Mouse (Mus musculus): ENCODE measurements around the gene Gk5. TPM values are rescaled to one million over a fixed set of nuclear protein-coding genes. Genes with fewer than 3 reads are reported as not detected.

The Gk5 gene
- polyA plus RNA-seq, 1 experiment from 2014 or later = 5.3 TPM

- Histone ChIP-seq H3K9ac (ENCODE audit: low read depth, low read length) (peak within 1 kb of the TSS; percentile 90), H3K4me2 (peak within 1 kb of the TSS; percentile 91), H3K9me3 (replicated peaks; ENCODE audit: control insufficient read depth, low read length) (no peaks in the 10 kb centered on the region), H3K27me3 (ENCODE audit: control insufficient read depth, insufficient read depth, low read length) (no peaks in the 10 kb centered on the region), H3K4me1 (ENCODE audit: control insufficient read depth, insufficient read depth, low read length) (peaks cover 9% of the 10 kb centered on the region), H3K36me3 (ENCODE audit: control insufficient read depth, insufficient read depth, low read length) (no peaks in the 10 kb centered on the region), H3K4me3 (ENCODE audit: low read depth, low read length) (peak within 1 kb of the TSS; percentile 86), H3K27ac (ENCODE audit: low read depth, low read length) (peak within 1 kb of the TSS; percentile 89)
- ATAC-seq (replicated peaks; ENCODE audit: insufficient number of reproducible peaks, low FRiP score, low TSS enrichment) = peak; percentile 98
- under 1% methylated on average over 74 of the region's 81 CpGs for WGBS (ENCODE audit: insufficient replicate concordance)
Observed at GRCm38 (mm10) chr9:96195885-96196622, 76.9 kb downstream of the Gk5 start, which contains the start of gene Tfdp2. TSS of gene Tfdp2 (plus strand) at chr9:96196275.

- peak overlapping the region; percentile 86 for H3K4me3 ChIP-seq (ENCODE audit: low read depth, low read length)
- no peaks in the 10 kb centered on the region for H3K9me3 ChIP-seq (replicated peaks; ENCODE audit: control insufficient read depth, low read length)
- peak overlapping the region; percentile 91 for H3K4me2 ChIP-seq
- no peaks in the 10 kb centered on the region for H3K27me3 ChIP-seq (ENCODE audit: control insufficient read depth, insufficient read depth, low read length)
- no peak for ATAC-seq (replicated peaks; ENCODE audit: insufficient number of reproducible peaks, low FRiP score, low TSS enrichment)
- no peaks in the 10 kb centered on the region for H3K36me3 ChIP-seq (ENCODE audit: control insufficient read depth, insufficient read depth, low read length)
- peak overlapping the region; percentile 90 for H3K9ac ChIP-seq (ENCODE audit: low read depth, low read length)
- 0% methylated on average over 20 of the region's 20 CpGs for WGBS (ENCODE audit: insufficient replicate concordance)
- peaks cover 9% of the 10 kb centered on the region for H3K4me1 ChIP-seq (ENCODE audit: control insufficient read depth, insufficient read depth, low read length)
- peak overlapping the region; percentile 89 for H3K27ac ChIP-seq (ENCODE audit: low read depth, low read length)
Observed at GRCm38 (mm10) chr9:96196636-96197181, 77.5 kb downstream of the Gk5 start.

- Histone ChIP-seq H3K27me3 (ENCODE audit: control insufficient read depth, insufficient read depth, low read length) (no peaks in the 10 kb centered on the region), H3K4me3 (ENCODE audit: low read depth, low read length) (no peak overlapping the region), H3K27ac (ENCODE audit: low read depth, low read length) (no peak overlapping the region), H3K9ac (ENCODE audit: low read depth, low read length) (no peak overlapping the region), H3K4me1 (ENCODE audit: control insufficient read depth, insufficient read depth, low read length) (peaks cover 9% of the 10 kb centered on the region), H3K9me3 (replicated peaks; ENCODE audit: control insufficient read depth, low read length) (no peaks in the 10 kb centered on the region), H3K4me2 (peak overlapping the region; percentile 91), H3K36me3 (ENCODE audit: control insufficient read depth, insufficient read depth, low read length) (peaks cover 3% of the 10 kb centered on the region; the same call in 1 of the 2 replicates)
- no peak for ATAC-seq (replicated peaks; ENCODE audit: insufficient number of reproducible peaks, low FRiP score, low TSS enrichment)
- WGBS (ENCODE audit: insufficient replicate concordance) = 62% methylated on average over 9 of the region's 9 CpGs
Observed at GRCm38 (mm10) chr9:96197806-96198205, 78.6 kb downstream of the Gk5 start.

- H3K4me1 ChIP-seq (ENCODE audit: control insufficient read depth, insufficient read depth, low read length) = no peaks in the 10 kb centered on the region
- H3K4me2 ChIP-seq = no peak overlapping the region
- H3K27ac ChIP-seq (ENCODE audit: low read depth, low read length) = no peak overlapping the region
- H3K9me3 ChIP-seq (replicated peaks; ENCODE audit: control insufficient read depth, low read length) = no peaks in the 10 kb centered on the region
- no peak overlapping the region for H3K4me3 ChIP-seq (ENCODE audit: low read depth, low read length)
- ATAC-seq (replicated peaks; ENCODE audit: insufficient number of reproducible peaks, low FRiP score, low TSS enrichment) = no peak
- 91% methylated on average over 3 of the region's 3 CpGs for WGBS (ENCODE audit: insufficient replicate concordance)
- H3K27me3 ChIP-seq (ENCODE audit: control insufficient read depth, insufficient read depth, low read length) = no peaks in the 10 kb centered on the region
- no peak overlapping the region for H3K9ac ChIP-seq (ENCODE audit: low read depth, low read length)
- peaks cover 3% of the 10 kb centered on the region for H3K36me3 ChIP-seq (ENCODE audit: control insufficient read depth, insufficient read depth, low read length)
Observed at GRCm38 (mm10) chr9:96203663-96204062, 84.5 kb downstream of the Gk5 start.

GRCm38 (mm10) chr9:96207428-96207827 is 88.3 kb downstream of the Gk5 start:
- Histone ChIP-seq H3K4me3 (ENCODE audit: low read depth, low read length) (no peak overlapping the region), H3K36me3 (ENCODE audit: control insufficient read depth, insufficient read depth, low read length) (peaks cover 2% of the 10 kb centered on the region), H3K27me3 (ENCODE audit: control insufficient read depth, insufficient read depth, low read length) (no peaks in the 10 kb centered on the region), H3K9ac (ENCODE audit: low read depth, low read length) (no peak overlapping the region), H3K4me2 (no peak overlapping the region), H3K27ac (ENCODE audit: low read depth, low read length) (no peak overlapping the region), H3K9me3 (replicated peaks; ENCODE audit: control insufficient read depth, low read length) (no peaks in the 10 kb centered on the region), H3K4me1 (ENCODE audit: control insufficient read depth, insufficient read depth, low read length) (no peaks in the 10 kb centered on the region)
- WGBS (ENCODE audit: insufficient replicate concordance) = 91% methylated on average over 3 of the region's 3 CpGs
- ATAC-seq (replicated peaks; ENCODE audit: insufficient number of reproducible peaks, low FRiP score, low TSS enrichment) = no peak

- Histone ChIP-seq H3K9ac (ENCODE audit: low read depth, low read length) (no peak overlapping the region), H3K4me3 (ENCODE audit: low read depth, low read length) (no peak overlapping the region), H3K27me3 (ENCODE audit: control insufficient read depth, insufficient read depth, low read length) (no peaks in the 10 kb centered on the region), H3K4me2 (no peak overlapping the region), H3K9me3 (replicated peaks; ENCODE audit: control insufficient read depth, low read length) (no peaks in the 10 kb centered on the region), H3K4me1 (ENCODE audit: control insufficient read depth, insufficient read depth, low read length) (no peaks in the 10 kb centered on the region), H3K27ac (ENCODE audit: low read depth, low read length) (no peak overlapping the region), H3K36me3 (ENCODE audit: control insufficient read depth, insufficient read depth, low read length) (no peaks in the 10 kb centered on the region)
- ATAC-seq (replicated peaks; ENCODE audit: insufficient number of reproducible peaks, low FRiP score, low TSS enrichment) = no peak
- WGBS (ENCODE audit: insufficient replicate concordance) = 77% methylated on average over 3 of the region's 3 CpGs
Observed at GRCm38 (mm10) chr9:96213036-96213645, 94.0 kb downstream of the Gk5 start.

GRCm38 (mm10) chr9:96214171-96214570 is 95.0 kb downstream of the Gk5 start:
- H3K4me1 ChIP-seq (ENCODE audit: control insufficient read depth, insufficient read depth, low read length) = no peaks in the 10 kb centered on the region
- WGBS (ENCODE audit: insufficient replicate concordance) = 84% methylated on average over 2 of the region's 2 CpGs
- H3K36me3 ChIP-seq (ENCODE audit: control insufficient read depth, insufficient read depth, low read length) = no peaks in the 10 kb centered on the region
- no peak for ATAC-seq (replicated peaks; ENCODE audit: insufficient number of reproducible peaks, low FRiP score, low TSS enrichment)
- no peak overlapping the region for H3K4me2 ChIP-seq
- H3K27me3 ChIP-seq (ENCODE audit: control insufficient read depth, insufficient read depth, low read length) = no peaks in the 10 kb centered on the region
- no peak overlapping the region for H3K4me3 ChIP-seq (ENCODE audit: low read depth, low read length)
- no peak overlapping the region for H3K9ac ChIP-seq (ENCODE audit: low read depth, low read length)
- no peak overlapping the region for H3K27ac ChIP-seq (ENCODE audit: low read depth, low read length)
- H3K9me3 ChIP-seq (replicated peaks; ENCODE audit: control insufficient read depth, low read length) = no peaks in the 10 kb centered on the region

- WGBS (ENCODE audit: insufficient replicate concordance) = 85% methylated on average over 1 of the region's 1 CpGs
- Histone ChIP-seq H3K27me3 (ENCODE audit: control insufficient read depth, insufficient read depth, low read length) (no peaks in the 10 kb centered on the region), H3K4me1 (ENCODE audit: control insufficient read depth, insufficient read depth, low read length) (no peaks in the 10 kb centered on the region)
Observed at GRCm38 (mm10) chr9:96217299-96217698, 98.1 kb downstream of the Gk5 start.

More at GRCm38 (mm10) chr9:96217299-96217698, 98.1 kb downstream of the Gk5 start:
- Histone ChIP-seq H3K36me3 (ENCODE audit: control insufficient read depth, insufficient read depth, low read length) (no peaks in the 10 kb centered on the region), H3K9ac (ENCODE audit: low read depth, low read length) (no peak overlapping the region), H3K9me3 (replicated peaks; ENCODE audit: control insufficient read depth, low read length) (no peaks in the 10 kb centered on the region), H3K27ac (ENCODE audit: low read depth, low read length) (no peak overlapping the region), H3K4me2 (no peak overlapping the region), H3K4me3 (ENCODE audit: low read depth, low read length) (no peak overlapping the region)
- no peak for ATAC-seq (replicated peaks; ENCODE audit: insufficient number of reproducible peaks, low FRiP score, low TSS enrichment)
